Mouse (Mus musculus): Measurements from ENCODE around the gene Smim4. TPM values are rescaled to one million over a fixed set of nuclear protein-coding genes. Genes with fewer than 3 reads are reported as not detected.

The Smim4 gene
- 122 and 131 TPM in 2 replicates for polyA plus RNA-seq (2012)

GRCm38 (mm10) chr14:31128826-31129219, at the start of gene Smim4:
Gene Smim4, minus strand, starts transcription at chr14:31128956.
- no peak for TF ChIP-seq GATA1 (IDR thresholded peaks at IDR 0.05; ENCODE audit: low read length)

GRCm38 (mm10) chr14:31177715-31178114, 49.0 kb upstream of the Smim4 start:
- no peak for TF ChIP-seq GATA1 (IDR thresholded peaks at IDR 0.05; ENCODE audit: low read length)

- no peak for TF ChIP-seq GATA1 (IDR thresholded peaks at IDR 0.05; ENCODE audit: low read length)
Observed at GRCm38 (mm10) chr14:31177287-31177686, 48.5 kb upstream of the Smim4 start.

GRCm38 (mm10) chr14:31173537-31173936, 44.8 kb upstream of the Smim4 start:
- no peak for TF ChIP-seq GATA1 (IDR thresholded peaks at IDR 0.05; ENCODE audit: low read length)

GRCm38 (mm10) chr14:31172781-31173455, 44.2 kb upstream of the Smim4 start:
- TF ChIP-seq GATA1 (IDR thresholded peaks at IDR 0.05; ENCODE audit: low read length) = no peak

GRCm38 (mm10) chr14:31171821-31172220, 43.1 kb upstream of the Smim4 start:
- TF ChIP-seq GATA1 (IDR thresholded peaks at IDR 0.05; ENCODE audit: low read length) = no peak

GRCm38 (mm10) chr14:31171386-31171785, 42.6 kb upstream of the Smim4 start:
- TF ChIP-seq GATA1 (IDR thresholded peaks at IDR 0.05; ENCODE audit: low read length) = no peak

GRCm38 (mm10) chr14:31170963-31171362, 42.2 kb upstream of the Smim4 start:
- TF ChIP-seq GATA1 (IDR thresholded peaks at IDR 0.05; ENCODE audit: low read length) = no peak

GRCm38 (mm10) chr14:31169508-31169907, 40.8 kb upstream of the Smim4 start:
- no peak for TF ChIP-seq GATA1 (IDR thresholded peaks at IDR 0.05; ENCODE audit: low read length)

- no peak for TF ChIP-seq GATA1 (IDR thresholded peaks at IDR 0.05; ENCODE audit: low read length)
Observed at GRCm38 (mm10) chr14:31168425-31168824, 39.7 kb upstream of the Smim4 start, which contains the start of gene Stab1. Gene Stab1, minus strand, starts transcription at chr14:31168641.

- no peak for TF ChIP-seq GATA1 (IDR thresholded peaks at IDR 0.05; ENCODE audit: low read length)
Observed at GRCm38 (mm10) chr14:31166827-31167226, 38.1 kb upstream of the Smim4 start.

- no peak for TF ChIP-seq GATA1 (IDR thresholded peaks at IDR 0.05; ENCODE audit: low read length)
Observed at GRCm38 (mm10) chr14:31165991-31166630, 37.4 kb upstream of the Smim4 start.

- TF ChIP-seq GATA1 (IDR thresholded peaks at IDR 0.05; ENCODE audit: low read length) = no peak
Observed at GRCm38 (mm10) chr14:31165458-31165857, 36.7 kb upstream of the Smim4 start.

GRCm38 (mm10) chr14:31165010-31165409, 36.3 kb upstream of the Smim4 start:
- TF ChIP-seq GATA1 (IDR thresholded peaks at IDR 0.05; ENCODE audit: low read length) = no peak

GRCm38 (mm10) chr14:31164067-31164466, 35.3 kb upstream of the Smim4 start:
- no peak for TF ChIP-seq GATA1 (IDR thresholded peaks at IDR 0.05; ENCODE audit: low read length)

- TF ChIP-seq GATA1 (IDR thresholded peaks at IDR 0.05; ENCODE audit: low read length) = no peak
Observed at GRCm38 (mm10) chr14:31161638-31162037, 32.9 kb upstream of the Smim4 start.

- TF ChIP-seq GATA1 (IDR thresholded peaks at IDR 0.05; ENCODE audit: low read length) = no peak
Observed at GRCm38 (mm10) chr14:31161191-31161590, 32.4 kb upstream of the Smim4 start.
